In genomic region chr11:98907437-98908173, GRCm38 (mm10) we compare ENCODE assay signal across 8 mouse cellular contexts. TPM values are rescaled to one million over a fixed set of nuclear protein-coding genes. Genes with fewer than 3 reads are reported as not detected.
DNase-seq lines count a peak whose midpoint lies in the region; ATAC-seq and TF ChIP-seq lines count a peak whose summit lies in the region.

Cdc6 (plus strand) TSS chr11:98907801.

- no peaks in the 10 kb centered on the region for H3K9me3 ChIP-seq in ES-Bruce4 (replicated peaks; ENCODE audit: control insufficient read depth, insufficient read depth, low read length, poor library complexity, severe bottlenecking)
- H3K9me3 ChIP-seq in forebrain, embryonic 13.5 days (replicated peaks) = no peaks in the 10 kb centered on the region
- no peaks in the 10 kb centered on the region for H3K9me3 ChIP-seq in liver, postnatal 0 days (ENCODE audit: low read length)
- no peaks in the 10 kb centered on the region for H3K9me3 ChIP-seq in neural tube, embryonic 14.5 days (ENCODE audit: control insufficient read depth, low read length)

- peak within 1 kb of the TSS; percentile 93 for H3K4me2 ChIP-seq in forebrain, embryonic 13.5 days
- H3K4me2 ChIP-seq in liver, postnatal 0 days (ENCODE audit: low read depth, low read length) = peak within 1 kb of the TSS; percentile 92
- peak within 1 kb of the TSS; percentile 84 for H3K4me2 ChIP-seq in neural tube, embryonic 14.5 days (ENCODE audit: low read depth, low read length)

- peak within 1 kb of the TSS; percentile 12; the same call in 1 of the 2 replicates for H3K27ac ChIP-seq in ES-Bruce4 (ENCODE audit: insufficient read depth, low read length)
- H3K27ac ChIP-seq in forebrain, embryonic 13.5 days = no peak within 1 kb of the TSS
- peak within 1 kb of the TSS; percentile 83 for H3K27ac ChIP-seq in liver, postnatal 0 days (ENCODE audit: low read depth)
- 0 out of 2 replicates have a peak within 1 kb of the TSS, but pooled peaks have one; percentile 29 for H3K27ac ChIP-seq in neural tube, embryonic 14.5 days (ENCODE audit: low read depth, low read length)

- peak; percentile 91 for ATAC-seq in cerebellum, adult (ENCODE audit: insufficient number of reproducible peaks, low FRiP score, low TSS enrichment)
- peak; percentile 99 for ATAC-seq in forebrain, embryonic 13.5 days
- ATAC-seq in liver, postnatal 0 days = peak; percentile 92
- peak; percentile 98 for ATAC-seq in neural tube, embryonic 14.5 days (ENCODE audit: low read depth)

- H3K4me1 ChIP-seq in ES-Bruce4 (ENCODE audit: control insufficient read depth, insufficient read depth, low read length) = peaks cover 7% of the 10 kb centered on the region
- peaks cover 33% of the 10 kb centered on the region for H3K4me1 ChIP-seq in forebrain, embryonic 13.5 days
- H3K4me1 ChIP-seq in liver, postnatal 0 days (ENCODE audit: insufficient read depth) = peaks cover 39% of the 10 kb centered on the region
- peaks cover 6% of the 10 kb centered on the region for H3K4me1 ChIP-seq in neural tube, embryonic 14.5 days (ENCODE audit: control insufficient read depth, insufficient read depth, low read length)

- H3K36me3 ChIP-seq in ES-Bruce4 (ENCODE audit: control insufficient read depth, insufficient read depth, low read length, poor library complexity, severe bottlenecking) = peaks cover 36% of the 10 kb centered on the region
- H3K36me3 ChIP-seq in forebrain, embryonic 13.5 days (ENCODE audit: poor library complexity, severe bottlenecking) = peaks cover 40% of the 10 kb centered on the region
- H3K36me3 ChIP-seq in liver, postnatal 0 days (replicated peaks; ENCODE audit: insufficient read depth, low read length) = peaks cover 18% of the 10 kb centered on the region
- no peaks in the 10 kb centered on the region for H3K36me3 ChIP-seq in neural tube, embryonic 14.5 days (ENCODE audit: control insufficient read depth, insufficient read depth, low read length)

- intact Hi-C loops in heart, postnatal 10 days (cut with DNase I) = loop anchor here (5.0 kb wide), 1 partner anchor 210 kb away; no protein-coding TSS in a partner anchor

- H3K27me3 ChIP-seq in ES-Bruce4 (ENCODE audit: control insufficient read depth, insufficient read depth, low read length, poor library complexity, severe bottlenecking) = no peaks in the 10 kb centered on the region
- H3K27me3 ChIP-seq in forebrain, embryonic 13.5 days = no peaks in the 10 kb centered on the region
- no peaks in the 10 kb centered on the region for H3K27me3 ChIP-seq in liver, postnatal 0 days (ENCODE audit: insufficient read depth, low read length)
- no peaks in the 10 kb centered on the region for H3K27me3 ChIP-seq in neural tube, embryonic 14.5 days (ENCODE audit: control insufficient read depth, insufficient read depth, low read length)

- peak; percentile 69 for TF ChIP-seq POLR2A in ES-Bruce4 (IDR thresholded peaks at IDR 0.05; ENCODE audit: insufficient read depth, low read length)

- DNase-seq in heart, postnatal 10 days = peak; percentile 98
- DNase-seq in large intestine, adult 2 months (ENCODE audit: low read depth, low spot score) = peak; percentile 93
- DNase-seq in liver, postnatal 0 days = peak; percentile 99
- DNase-seq in testis, postnatal 10 days (ENCODE audit: low spot score) = peak; percentile 95

- peak within 1 kb of the TSS; percentile 60 for H3K9ac ChIP-seq in ES-Bruce4 (ENCODE audit: low read depth, poor library complexity, severe bottlenecking)
- peak within 1 kb of the TSS; percentile 68 for H3K9ac ChIP-seq in forebrain, embryonic 13.5 days
- H3K9ac ChIP-seq in liver, postnatal 0 days (replicated peaks) = peak within 1 kb of the TSS; percentile 82
- H3K9ac ChIP-seq in neural tube, embryonic 14.5 days (replicated peaks; ENCODE audit: low read depth, low read length) = peak within 1 kb of the TSS; percentile 8; the same call in 1 of the 2 replicates

- H3K4me3 ChIP-seq in ES-Bruce4 (ENCODE audit: low read depth, low read length) = peak within 1 kb of the TSS; percentile 86
- H3K4me3 ChIP-seq in forebrain, embryonic 13.5 days = peak within 1 kb of the TSS; percentile 57
- H3K4me3 ChIP-seq in liver, postnatal 0 days (ENCODE audit: low read depth, low read length) = peak within 1 kb of the TSS; percentile 68
- H3K4me3 ChIP-seq in neural tube, embryonic 14.5 days (ENCODE audit: low read depth, low read length) = peak within 1 kb of the TSS; percentile 34

- no peak for TF ChIP-seq CTCF in ES-Bruce4 (IDR thresholded peaks at IDR 0.05; ENCODE audit: low read depth, low read length)
- no peak for TF ChIP-seq CTCF in liver, postnatal 0 days (IDR thresholded peaks at IDR 0.05; ENCODE audit: low read depth)

- WGBS in forebrain, embryonic 13.5 days = under 1% methylated on average over 49 of the region's 49 CpGs
- WGBS in large intestine, adult 2 months = under 1% methylated on average over 49 of the region's 49 CpGs
- WGBS in liver, postnatal 0 days (ENCODE audit: insufficient replicate concordance) = under 1% methylated on average over 49 of the region's 49 CpGs
- under 1% methylated on average over 49 of the region's 49 CpGs for WGBS in neural tube, embryonic 14.5 days

- no peak for TF ChIP-seq EP300 in ES-Bruce4 (IDR thresholded peaks at IDR 0.05; ENCODE audit: insufficient read depth, low read depth, low read length)
- TF ChIP-seq EP300 in liver, postnatal 0 days (IDR thresholded peaks at IDR 0.05; ENCODE audit: low read depth) = peak; percentile 77

RNA-seq across cellular contexts. Expression of gene Cdc6, which starts in this region (rescaled TPM):
- polyA plus RNA-seq in ES-Bruce4 (2011; ENCODE audit: insufficient read depth, insufficient read length, low read depth, missing spikeins) = 54.3 and 55.8 TPM in 2 replicates
- 23.0 and 26.9 TPM in 2 replicates for polyA plus RNA-seq in forebrain, embryonic 13.5 days (2015; fragmentation: Nextera tagmentation; extraction: Ambion mirVana)
- total RNA-seq in heart, postnatal 10 days (2021) = 1 to 10 TPM; 3.3 to 3.6 TPM
- 2.4 and 2.7 TPM in 2 replicates for polyA plus RNA-seq in large intestine, adult 2 months (2012; rRNA removed)
- polyA plus RNA-seq in liver, postnatal 0 days (2015; fragmentation: Nextera tagmentation; extraction: Ambion mirVana) = 19.1 and 22.3 TPM in 2 replicates
- 2.1 and 2.8 TPM in 2 replicates for polyA plus RNA-seq in neural tube, embryonic 14.5 days (2014; fragmentation: Nextera tagmentation; extraction: Ambion mirVana)

Comparison
In these comparisons a context has a peak if more than half of its experiments do, and no peak if none do; other contexts are left out.
1. H3K4me3 ChIP-seq: peak in every context shown above with its lines; median percentile 86 in ES-Bruce4; 68 in liver, postnatal 0 days; 57 in forebrain, embryonic 13.5 days; 34 in neural tube, embryonic 14.5 days.
2. H3K9ac ChIP-seq: peak in every context shown above with its lines; median percentile 82 in liver, postnatal 0 days; 68 in forebrain, embryonic 13.5 days; 60 in ES-Bruce4; 8 in neural tube, embryonic 14.5 days.